Mouse (Mus musculus) hindbrain, embryonic 12.5 days (tissue): Measurements from ENCODE around the gene Gpa33. TPM values are rescaled to one million over a fixed set of nuclear protein-coding genes. Genes with fewer than 3 reads are reported as not detected.

Experiments
- polyA plus RNA-seq: library from polyadenylated mRNA; unstranded; fragments of >200 nt; fragmentation: Nextera tagmentation; extraction: Ambion mirVana; gene quantifications from 2 replicates; pipeline ENCODE4 v1.2.1, GENCODE M21; 2016

Gene Gpa33
- polyA plus RNA-seq, 1 experiment from 2014 or later: 0.12 TPM

Other genes with a start within 250 kb of the Gpa33 start
- gene Pou2f1, start 127.6 kb upstream of the Gpa33 start, polyA plus RNA-seq: 18.9 and 21.0 TPM in 2 replicates
- gene Dusp27, start 2.3 kb upstream of the Gpa33 start, polyA plus RNA-seq: 3.3 and 5.5 TPM in 2 replicates
- gene Mael, start 108.5 kb downstream of the Gpa33 start, polyA plus RNA-seq: 0.14 TPM in 1 of 2 replicates, not detected in the other
- 5.6 and 6.5 TPM in 2 replicates for gene Ildr2, start 123.9 kb downstream of the Gpa33 start, polyA plus RNA-seq
- 58.4 and 61.3 TPM in 2 replicates for gene Tada1, start 248.9 kb downstream of the Gpa33 start, polyA plus RNA-seq